Mouse (Mus musculus) heart, adult 8-10 months (tissue): ENCODE data around the gene Tnfrsf1a. TPM values are rescaled to one million over a fixed set of nuclear protein-coding genes. Genes with fewer than 3 reads are reported as not detected.

Source experiments
- DNase-seq: peaks from one replicate; pipeline ENCODE4 v3.0.0; 2022; ENCODE audit warnings: low spot score
- total RNA-seq, 4 experiments: library from RNA; stranded (reverse); gene quantifications; 2 replicates each; pipeline ENCODE4 v1.2.4; 2022

The Tnfrsf1a gene
- total RNA-seq, 4 experiments from 2014 or later = 50.4 to 54.8 (median 52.8) TPM

DNA sequence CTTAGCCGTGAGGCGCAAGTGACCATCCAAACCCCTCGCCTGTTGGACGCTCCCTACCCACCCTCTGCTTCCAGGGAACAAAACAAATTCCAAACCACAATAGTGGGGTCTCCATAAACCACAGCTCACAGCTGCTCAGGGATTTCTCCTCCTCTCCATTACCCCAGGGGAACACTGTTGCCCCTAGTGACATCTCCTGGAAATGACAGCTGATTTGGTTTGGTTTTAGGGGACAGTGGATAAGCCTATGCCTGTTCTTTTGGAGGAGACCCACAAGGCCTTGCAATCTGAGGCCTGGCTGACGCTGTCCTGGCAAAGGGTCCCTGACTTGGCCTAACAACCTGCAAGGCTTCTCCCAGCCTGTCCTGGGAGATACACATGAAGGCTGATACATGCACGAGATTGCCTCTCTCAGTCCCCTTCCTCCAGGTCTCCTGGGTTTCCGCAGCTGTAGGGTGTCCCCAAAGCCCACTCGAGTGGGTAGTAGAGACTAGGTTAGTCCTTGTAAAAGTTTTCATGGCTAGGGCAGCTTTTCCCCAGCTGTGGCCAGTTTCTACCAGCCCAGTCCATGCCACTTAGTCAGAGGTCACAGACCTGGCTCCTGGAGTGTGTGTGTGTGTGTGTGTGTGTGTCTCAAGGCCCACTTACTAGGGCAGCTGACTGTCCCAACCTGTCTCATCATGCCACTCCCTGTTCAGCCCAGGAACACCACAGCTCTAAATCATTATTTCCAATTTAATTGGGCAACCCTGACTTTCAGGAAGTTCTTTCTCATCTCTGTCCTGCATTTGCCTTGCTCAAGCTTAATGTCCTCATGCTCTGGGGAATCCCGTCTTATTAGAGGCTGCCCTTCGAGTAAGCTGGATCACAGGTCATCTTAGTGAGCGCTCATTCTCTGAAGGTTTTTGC, 36.2 kb downstream of the Tnfrsf1a start:
- no peak for DNase-seq

DNA sequence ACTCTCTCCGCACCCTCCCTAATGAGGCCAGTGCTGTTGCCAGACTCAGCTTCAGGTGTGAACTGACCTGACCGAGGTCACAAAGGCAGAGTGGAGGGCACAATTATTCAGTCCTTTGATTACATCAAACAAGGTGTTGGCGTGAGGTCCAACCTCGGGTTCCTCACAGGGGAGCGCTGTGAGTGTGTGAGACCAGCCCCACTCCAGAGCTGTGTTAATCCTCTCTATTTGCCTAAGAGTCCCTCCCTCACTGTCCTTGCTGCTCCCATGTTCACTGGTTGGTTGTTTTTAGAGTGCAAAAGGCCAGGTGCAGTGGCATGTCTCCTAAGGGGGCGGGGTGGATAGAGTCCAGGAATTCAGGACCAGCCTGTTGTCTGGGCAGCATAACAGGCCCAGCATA, 36.9 kb downstream of the Tnfrsf1a start:
- no peak for DNase-seq

DNA sequence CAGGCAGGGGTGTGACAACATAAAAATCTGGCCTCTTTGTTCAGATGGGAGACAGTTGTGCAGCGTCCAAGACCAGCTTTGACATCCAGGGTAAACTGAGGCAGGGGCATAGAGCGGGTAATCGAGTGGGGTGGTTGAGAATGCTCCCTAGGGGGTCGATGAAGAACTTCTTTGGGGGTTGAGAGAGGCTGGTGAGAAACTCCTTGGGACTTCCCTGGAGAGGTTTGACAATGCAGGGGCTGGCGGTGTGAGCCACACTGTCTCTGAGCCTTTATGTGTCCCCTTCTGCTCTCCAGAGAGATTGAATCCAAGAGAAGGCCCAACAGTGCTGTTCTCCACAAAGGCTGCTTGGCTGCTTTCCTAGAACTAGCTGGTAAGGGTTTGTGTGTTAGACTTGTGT, 40.7 kb downstream of the Tnfrsf1a start:
- no peak for DNase-seq

DNA sequence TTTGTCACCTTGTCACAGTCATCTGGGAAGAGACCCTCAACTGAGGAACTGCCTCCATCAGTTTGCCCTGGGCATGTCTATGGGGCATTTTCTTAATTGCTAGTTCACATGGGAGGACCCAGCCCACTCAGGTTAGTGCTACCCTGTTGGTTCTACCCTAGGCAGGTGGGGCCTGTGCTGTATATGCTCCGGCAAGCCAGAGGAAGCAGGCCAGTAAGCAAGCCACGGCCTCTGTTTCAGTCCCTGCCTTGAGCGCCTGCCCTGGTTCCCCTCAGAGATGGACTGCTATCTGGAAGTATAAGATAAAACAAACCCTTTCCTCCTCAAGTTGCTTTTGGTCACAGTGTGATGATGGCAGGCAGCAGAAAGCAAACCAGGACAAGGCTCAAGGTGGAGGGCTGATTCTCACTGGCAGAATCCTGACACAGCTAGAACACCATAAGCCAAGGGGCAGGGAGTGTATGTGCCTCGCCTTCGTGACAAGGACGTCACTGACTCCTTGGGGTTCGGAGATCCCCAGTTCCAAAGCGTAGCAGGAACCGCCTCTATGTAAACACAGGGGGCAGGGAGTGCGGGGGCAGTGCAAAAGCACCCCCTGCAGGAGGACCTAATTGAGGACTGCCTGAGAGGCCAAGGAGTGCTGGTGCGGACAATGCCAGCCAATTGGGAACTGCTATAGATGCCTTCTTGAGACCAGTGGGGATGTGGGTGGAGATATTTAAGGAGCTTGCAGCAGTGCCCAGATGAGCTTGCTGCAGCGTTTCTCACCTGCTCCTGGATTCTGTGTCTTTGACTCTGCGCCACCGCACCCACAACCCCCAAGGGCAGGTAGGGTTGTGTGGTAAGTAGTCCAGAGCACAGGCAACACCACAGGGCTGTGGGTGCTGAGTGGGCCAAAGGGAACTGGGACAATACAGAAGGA, 56.6 kb downstream of the Tnfrsf1a start:
- DNase-seq = no peak

DNA sequence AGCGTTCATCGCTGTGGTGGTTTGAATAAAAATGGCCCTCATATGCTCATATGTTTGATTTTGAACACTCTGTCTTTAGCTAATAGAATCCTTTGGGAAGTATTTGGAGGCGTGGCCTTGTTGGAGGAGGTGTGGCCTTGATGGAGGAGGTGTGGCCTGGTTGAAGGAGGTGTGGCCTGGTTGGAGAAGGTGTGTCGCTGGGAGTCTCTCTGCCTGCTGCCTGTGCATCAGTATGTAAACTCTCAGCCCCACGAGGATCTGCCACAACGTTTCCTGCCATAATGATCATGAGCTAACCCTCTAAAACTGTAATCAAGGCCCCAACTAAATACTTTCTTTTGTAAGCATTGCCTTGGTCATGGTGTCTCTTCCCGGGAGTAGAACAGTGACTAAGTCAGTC, 58.1 kb downstream of the Tnfrsf1a start:
- no peak for DNase-seq

DNA sequence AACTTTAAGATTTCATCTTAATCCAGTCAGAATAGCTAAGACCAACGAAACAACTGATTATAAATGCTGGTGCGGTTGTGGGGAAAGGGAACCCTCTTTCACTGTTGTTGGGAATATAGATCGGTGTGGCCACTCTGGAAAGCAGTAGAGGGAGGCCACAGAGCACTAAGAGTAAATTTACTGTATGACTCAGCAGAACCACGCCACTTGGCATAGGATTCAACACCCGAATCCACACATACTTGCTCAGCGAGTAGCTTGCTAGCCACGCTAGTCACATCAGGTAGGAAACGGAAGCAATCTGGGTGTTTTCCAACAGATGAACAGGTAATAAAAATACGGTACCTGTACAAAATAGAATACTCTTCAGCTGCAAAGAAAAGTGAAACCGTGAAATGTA, 58.5 kb downstream of the Tnfrsf1a start:
- DNase-seq = no peak

DNA sequence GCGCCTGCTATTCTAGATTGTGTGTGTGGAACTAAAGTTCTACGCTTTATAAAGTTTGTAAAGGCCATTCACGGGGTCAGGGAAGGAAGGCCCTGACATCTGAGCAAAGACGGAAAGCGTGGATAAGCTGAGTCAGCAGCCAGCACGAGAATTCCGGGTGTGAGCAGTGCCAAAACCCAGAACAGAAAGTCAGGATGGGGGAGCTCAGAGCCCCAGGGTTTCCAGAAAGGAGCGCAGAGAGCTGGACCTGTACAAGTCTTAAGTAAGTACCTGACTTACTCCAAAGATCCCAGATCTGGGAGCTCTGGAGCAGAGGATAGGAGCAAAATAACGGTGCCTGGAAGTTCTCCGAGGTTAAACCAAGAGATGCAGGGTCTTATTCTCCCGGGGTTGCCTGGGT, 61.4 kb downstream of the Tnfrsf1a start:
- DNase-seq = no peak

DNA sequence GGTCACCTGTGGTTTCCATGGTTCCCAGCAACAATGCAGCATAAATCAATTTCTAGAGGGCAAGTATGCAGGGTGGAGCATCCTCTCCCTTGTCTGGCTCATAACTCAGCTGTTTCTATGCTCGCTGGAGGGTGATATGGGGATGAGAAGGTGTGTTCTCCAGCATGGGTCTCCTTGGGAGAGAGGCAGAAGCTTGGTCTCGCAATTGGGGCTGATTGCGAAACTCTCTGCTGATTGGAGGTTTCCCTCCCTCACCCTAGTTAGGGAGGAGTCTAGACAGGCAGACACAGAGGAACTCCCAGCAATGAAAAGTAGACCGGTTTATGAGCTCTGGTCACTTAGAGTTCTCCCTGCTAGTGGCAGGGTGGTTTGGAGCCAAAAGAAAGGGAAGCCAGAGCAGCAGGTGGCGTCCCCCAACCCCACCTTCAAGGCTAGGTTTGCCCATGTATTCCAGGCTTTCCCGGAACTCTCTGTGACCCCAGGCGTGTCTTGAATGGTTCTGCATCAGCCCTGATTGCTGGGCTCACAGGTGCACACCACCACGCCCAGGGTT, 61.9 kb downstream of the Tnfrsf1a start:
- DNase-seq = no peak

DNA sequence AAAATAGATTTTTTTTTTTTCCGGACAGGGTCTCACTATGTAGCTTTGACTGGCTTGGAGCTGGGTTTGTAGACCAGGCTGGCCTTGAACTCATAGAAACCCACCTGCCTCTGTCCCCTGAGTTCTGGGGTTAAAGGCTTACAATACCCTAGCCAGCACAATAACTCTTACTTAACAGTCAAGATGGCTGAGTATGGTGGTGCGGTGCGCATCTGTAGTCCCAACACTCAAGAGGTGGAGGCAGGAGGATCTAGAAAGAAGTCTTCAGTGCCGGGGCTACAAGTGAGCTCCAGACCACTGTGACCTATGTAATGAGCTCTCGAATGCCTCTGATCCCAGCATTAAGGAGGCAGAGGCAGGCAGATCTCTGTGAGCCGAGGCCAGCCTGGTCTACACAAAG, 62.5 kb downstream of the Tnfrsf1a start:
- DNase-seq = no peak

Other genes starting within 250 kb of the Tnfrsf1a start
- gene Nop2, start 217.5 kb upstream of the Tnfrsf1a start, total RNA-seq = 10 to 100 TPM; 16.5 to 21.5 (median 20.3) TPM
- gene Iffo1, start 204.1 kb upstream of the Tnfrsf1a start, total RNA-seq = 10 to 100 TPM in 2 of 4 experiments, 1 to 10 TPM in 2; 5.2 to 11.9 (median 9.4) TPM
- gene Gapdh, start 182.9 kb upstream of the Tnfrsf1a start, total RNA-seq = 1,000 to 10,000 TPM; 4,410 to 5,784 (median 5,238) TPM
- gene Ncapd2, start 157.7 kb upstream of the Tnfrsf1a start, total RNA-seq = 10 to 100 TPM; 14.3 to 18.7 (median 15.6) TPM
- gene Mrpl51, start 157.6 kb upstream of the Tnfrsf1a start, total RNA-seq = 100 to 1,000 TPM; 313 to 324 (median 318) TPM
- 1 to 10 TPM; 5.2 to 7.7 (median 6.5) TPM for gene Vamp1, start 133.8 kb upstream of the Tnfrsf1a start, total RNA-seq
- 1 to 10 TPM; 4.8 to 5.8 (median 5.4) TPM for gene Tapbpl, start 117.5 kb upstream of the Tnfrsf1a start, total RNA-seq
- under 1 TPM in 3 of 4 experiments, not detected in 1; 0.22 to 0.84 (median 0.43) TPM for gene Cd27, start 112.4 kb upstream of the Tnfrsf1a start, total RNA-seq
- gene Tuba3a, start 63.3 kb upstream of the Tnfrsf1a start, total RNA-seq = not detected
- gene Ltbr, start 35.5 kb upstream of the Tnfrsf1a start, total RNA-seq = 10 to 100 TPM; 24.4 to 26.2 (median 25.5) TPM
- gene Scnn1a, start 28.7 kb upstream of the Tnfrsf1a start, total RNA-seq = under 1 TPM; 0.46 to 0.80 (median 0.58) TPM
- gene Plekhg6, start 31.4 kb downstream of the Tnfrsf1a start, total RNA-seq = under 1 TPM in 2 of 4 experiments, not detected in 2; 0.06 to 0.09 TPM
- 10 to 100 TPM; 39.4 to 57.8 (median 46.4) TPM for gene Cd9, start 145.4 kb downstream of the Tnfrsf1a start, total RNA-seq
- 100 to 1,000 TPM in 2 of 4 experiments, 10 to 100 TPM in 2; 82.6 to 137 (median 104) TPM for gene Vwf, start 197.4 kb downstream of the Tnfrsf1a start, total RNA-seq